Comparison of ENCODE assay signal across 12 mouse cellular contexts in genomic region chr11:120628601-120629340, GRCm38 (mm10). TPM values are rescaled to one million over a fixed set of nuclear protein-coding genes. Genes with fewer than 3 reads are reported as not detected.
A peak's percentile ranks its signal among the peaks of the same experiment; 100 is the strongest.
DNase-seq lines count a peak whose midpoint lies in the region; ATAC-seq and TF ChIP-seq lines count a peak whose summit lies in the region.
"Had no signal": no experiment of that assay in that cellular context is flagged by ENCODE, and none has a peak within 500 bp of the region (broad histone marks: within the 10 kb centered on the region; RNA-seq: fewer than 3 reads in every experiment).

No protein-coding gene starts in this region.

- no peak for TF ChIP-seq CTCF in E14TG2a.4 (conservative IDR thresholded peaks at IDR 0.05; ENCODE audit: low read length)
- no peak for TF ChIP-seq CTCF in bone marrow, adult 2 months (IDR thresholded peaks at IDR 0.05; ENCODE audit: control insufficient read depth, insufficient read depth, low read length)

- 93% methylated on average over 23 of the region's 23 CpGs for WGBS in kidney, embryonic 16.5 days
- WGBS in bone marrow, adult 2 months: 63% methylated on average over 23 of the region's 23 CpGs
- 82% methylated on average over 23 of the region's 23 CpGs for WGBS in liver, embryonic 16.5 days (ENCODE audit: insufficient replicate concordance)

- peaks cover 47% of the 10 kb centered on the region for H3K4me1 ChIP-seq in kidney, embryonic 16.5 days (ENCODE audit: insufficient read depth, low read length)
- H3K4me1 ChIP-seq in E14TG2a.4 (replicated peaks; ENCODE audit: low read depth, low read length): peaks cover 82% of the 10 kb centered on the region
- H3K4me1 ChIP-seq in bone marrow, adult 2 months (ENCODE audit: control insufficient read depth, insufficient read depth, low read length): peaks cover 15% of the 10 kb centered on the region
- H3K4me1 ChIP-seq in liver, embryonic 16.5 days (ENCODE audit: control insufficient read depth, low read depth, low read length): peaks cover 74% of the 10 kb centered on the region

- DNase-seq in kidney, postnatal 14 days: peak; percentile 6
- no peak for DNase-seq in frontal cortex, postnatal 10 days (ENCODE audit: low spot score in 2 of 2)
- DNase-seq: layer of hippocampus, adult 9-11 months had no signal

- no peak overlapping the region for H3K4me3 ChIP-seq in kidney, embryonic 16.5 days (ENCODE audit: low read length)
- H3K4me3 ChIP-seq in E14TG2a.4 (replicated peaks; ENCODE audit: low read length): peak overlapping the region; percentile 95
- H3K4me3 ChIP-seq in bone marrow, adult 2 months (replicated peaks; ENCODE audit: control insufficient read depth, low read depth, low read length): peak overlapping the region; percentile 86
- H3K4me3 ChIP-seq in liver, embryonic 16.5 days (ENCODE audit: low read depth, low read length): peak overlapping the region; percentile 84
- H3K4me3 ChIP-seq: heart, adult 2 months had no signal

- H3K9ac ChIP-seq in kidney, embryonic 16.5 days (replicated peaks; ENCODE audit: low read length): no peak overlapping the region
- H3K9ac ChIP-seq in liver, embryonic 16.5 days (ENCODE audit: low read depth, low read length): peak overlapping the region; percentile 97

- H3K27ac ChIP-seq in kidney, embryonic 16.5 days (ENCODE audit: low read length): no peak overlapping the region
- peak overlapping the region; percentile 94 for H3K27ac ChIP-seq in bone marrow, adult 2 months (ENCODE audit: control insufficient read depth, insufficient read depth, low read depth, low read length, poor library complexity)
- H3K27ac ChIP-seq in liver, embryonic 16.5 days (ENCODE audit: low read length): peak overlapping the region; percentile 100

- no peak for ATAC-seq in kidney, embryonic 16.5 days (ENCODE audit: low FRiP score, low TSS enrichment)
- ATAC-seq in liver, embryonic 16.5 days (ENCODE audit: low read depth): no peak
- no peak for ATAC-seq in activated CD4-positive, CD25-positive, alpha-beta regulatory T cell, adult 4 months
- ATAC-seq: forebrain, embryonic 16.5 days had no signal

- no peaks in the 10 kb centered on the region for H3K27me3 ChIP-seq in kidney, embryonic 16.5 days (ENCODE audit: insufficient read depth, low read length)
- no peaks in the 10 kb centered on the region for H3K27me3 ChIP-seq in E14TG2a.4 (ENCODE audit: insufficient read depth, low read length)
- no peaks in the 10 kb centered on the region for H3K27me3 ChIP-seq in liver, embryonic 16.5 days (ENCODE audit: control insufficient read depth, insufficient read depth, low read depth, low read length)

- H3K4me2 ChIP-seq in kidney, embryonic 16.5 days (replicated peaks; ENCODE audit: low read depth, low read length): no peak overlapping the region
- H3K4me2 ChIP-seq in liver, embryonic 16.5 days (ENCODE audit: low read depth, low read length): peak overlapping the region; percentile 94

- no peaks in the 10 kb centered on the region for H3K9me3 ChIP-seq in kidney, embryonic 16.5 days (ENCODE audit: low read length)
- H3K9me3 ChIP-seq in E14TG2a.4 (ENCODE audit: low read length): no peaks in the 10 kb centered on the region
- H3K9me3 ChIP-seq in liver, embryonic 16.5 days (replicated peaks; ENCODE audit: control insufficient read depth, low read length): no peaks in the 10 kb centered on the region

- no peak for TF ChIP-seq POLR2A in bone marrow, adult 2 months (IDR thresholded peaks at IDR 0.05; ENCODE audit: borderline replicate concordance, control insufficient read depth, low read depth, low read length)

- H3K36me3 ChIP-seq in kidney, embryonic 16.5 days (ENCODE audit: insufficient read depth, low read length): peaks cover 17% of the 10 kb centered on the region
- H3K36me3 ChIP-seq in E14TG2a.4 (ENCODE audit: insufficient read depth, low read length): peaks cover 57% of the 10 kb centered on the region
- peaks cover 8% of the 10 kb centered on the region for H3K36me3 ChIP-seq in liver, embryonic 16.5 days (ENCODE audit: control insufficient read depth, insufficient read depth)

RNA-seq across cellular contexts. Expression of gene Sirt7, which starts 3.7 kb away (rescaled TPM):
- 38.9 and 39.3 TPM in 2 replicates for polyA plus RNA-seq in kidney, embryonic 16.5 days (2015; fragmentation: Nextera tagmentation; extraction: Ambion mirVana)
- 67.9 and 138 TPM in 2 replicates for polyA plus RNA-seq in bone marrow, adult 2 months (2011; ENCODE audit: insufficient read depth, insufficient read length, low replicate concordance, missing spikeins)
- 27.3 and 28.0 TPM in 2 replicates for polyA plus RNA-seq in liver, embryonic 16.5 days (2015; fragmentation: Nextera tagmentation; extraction: Ambion mirVana)
- polyA plus RNA-seq in activated CD4-positive, CD25-positive, alpha-beta regulatory T cell, adult 4 months (2017; shearing (Covaris generic)): 10 to 100 TPM; 50.8 to 61.8 TPM

RNA-seq across cellular contexts. Expression of gene Mafg, which starts 4.6 kb away (rescaled TPM):
- 24.3 and 25.4 TPM in 2 replicates for polyA plus RNA-seq in kidney, embryonic 16.5 days (2015; fragmentation: Nextera tagmentation; extraction: Ambion mirVana)
- polyA plus RNA-seq in bone marrow, adult 2 months (2011; ENCODE audit: insufficient read depth, insufficient read length, low replicate concordance, missing spikeins): 61.7 and 86.9 TPM in 2 replicates
- 29.4 and 30.9 TPM in 2 replicates for polyA plus RNA-seq in liver, embryonic 16.5 days (2015; fragmentation: Nextera tagmentation; extraction: Ambion mirVana)
- polyA plus RNA-seq in activated CD4-positive, CD25-positive, alpha-beta regulatory T cell, adult 4 months (2017; shearing (Covaris generic)): 10 to 100 TPM; 10.7 to 14.3 TPM

RNA-seq across cellular contexts. Expression of gene Pcyt2, which starts 11.0 kb away (rescaled TPM):
- 164 and 174 TPM in 2 replicates for polyA plus RNA-seq in kidney, embryonic 16.5 days (2015; fragmentation: Nextera tagmentation; extraction: Ambion mirVana)
- polyA plus RNA-seq in bone marrow, adult 2 months (2011; ENCODE audit: insufficient read depth, insufficient read length, low replicate concordance, missing spikeins): 45.4 and 46.8 TPM in 2 replicates
- polyA plus RNA-seq in liver, embryonic 16.5 days (2015; fragmentation: Nextera tagmentation; extraction: Ambion mirVana): 158 and 184 TPM in 2 replicates
- polyA plus RNA-seq in activated CD4-positive, CD25-positive, alpha-beta regulatory T cell, adult 4 months (2017; shearing (Covaris generic)): 100 to 1,000 TPM in 1 of 2 experiments, 10 to 100 TPM in 1; 84.5 to 112 TPM

RNA-seq across cellular contexts. Expression of gene Pycr1, which starts 14.8 kb away (rescaled TPM):
- polyA plus RNA-seq in kidney, embryonic 16.5 days (2015; fragmentation: Nextera tagmentation; extraction: Ambion mirVana): 26.8 and 27.3 TPM in 2 replicates
- polyA plus RNA-seq in bone marrow, adult 2 months (2011; ENCODE audit: insufficient read depth, insufficient read length, low replicate concordance, missing spikeins): 2.3 TPM in 1 of 2 replicates, not detected in the other
- polyA plus RNA-seq in liver, embryonic 16.5 days (2015; fragmentation: Nextera tagmentation; extraction: Ambion mirVana): 4.8 and 5.1 TPM in 2 replicates
- under 1 TPM in 1 of 2 experiments, not detected in 1; 0.48 TPM for polyA plus RNA-seq in activated CD4-positive, CD25-positive, alpha-beta regulatory T cell, adult 4 months (2017; shearing (Covaris generic))

RNA-seq across cellular contexts. Expression of gene Myadml2, which starts 19.2 kb away (rescaled TPM):
- polyA plus RNA-seq in kidney, embryonic 16.5 days (2015; fragmentation: Nextera tagmentation; extraction: Ambion mirVana): 0.51 and 0.73 TPM in 2 replicates
- 6.7 TPM in 1 of 2 replicates, not detected in the other for polyA plus RNA-seq in bone marrow, adult 2 months (2011; ENCODE audit: insufficient read depth, insufficient read length, low replicate concordance, missing spikeins)
- 0.58 and 0.61 TPM in 2 replicates for polyA plus RNA-seq in liver, embryonic 16.5 days (2015; fragmentation: Nextera tagmentation; extraction: Ambion mirVana)
- polyA plus RNA-seq in activated CD4-positive, CD25-positive, alpha-beta regulatory T cell, adult 4 months (2017; shearing (Covaris generic)): not detected
- polyA plus RNA-seq: embryonic facial prominence, embryonic 11.5 days; stomach, embryonic 14.5 days had no signal
